Mouse (Mus musculus): ENCODE measurements around the gene Tada2a. TPM values are rescaled to one million over a fixed set of nuclear protein-coding genes. Genes with fewer than 3 reads are reported as not detected.

The Tada2a gene
- polyA plus RNA-seq, 1 experiment from 2014 or later, result 47.3 TPM

GRCm38 (mm10) chr11:84141752-84142151 lies 12.4 kb upstream of the Tada2a start:
- Histone ChIP-seq H3K4me3 (no peak overlapping the region), H3K9ac (no peak overlapping the region), H3K4me2 (replicated peaks) (no peak overlapping the region), H3K27me3 (no peaks in the 10 kb centered on the region), H3K27ac (no peak overlapping the region), H3K36me3 (no peaks in the 10 kb centered on the region), H3K9me3 (no peaks in the 10 kb centered on the region), H3K4me1 (no peaks in the 10 kb centered on the region)
- WGBS, result 56% methylated on average over 2 of the region's 2 CpGs
- no peak for ATAC-seq (ENCODE audit: low FRiP score, low read depth)

GRCm38 (mm10) chr11:84136453-84136852 lies 7.1 kb upstream of the Tada2a start:
- Histone ChIP-seq H3K4me2 (replicated peaks) (no peak overlapping the region), H3K9me3 (no peaks in the 10 kb centered on the region), H3K4me3 (no peak overlapping the region), H3K27me3 (no peaks in the 10 kb centered on the region), H3K4me1 (no peaks in the 10 kb centered on the region), H3K27ac (no peak overlapping the region), H3K36me3 (no peaks in the 10 kb centered on the region), H3K9ac (no peak overlapping the region)
- 80% methylated on average over 3 of the region's 3 CpGs for WGBS
- ATAC-seq (ENCODE audit: low FRiP score, low read depth), result no peak

GRCm38 (mm10) chr11:84134331-84134860 lies 5.0 kb upstream of the Tada2a start:
- ATAC-seq (ENCODE audit: low FRiP score, low read depth), result no peak
- Histone ChIP-seq H3K4me1 (peaks cover 8% of the 10 kb centered on the region), H3K4me2 (replicated peaks) (no peak overlapping the region), H3K9me3 (no peaks in the 10 kb centered on the region), H3K9ac (no peak overlapping the region), H3K36me3 (no peaks in the 10 kb centered on the region), H3K4me3 (no peak overlapping the region), H3K27me3 (no peaks in the 10 kb centered on the region), H3K27ac (no peak overlapping the region)
- 94% methylated on average over 2 of the region's 2 CpGs for WGBS

- Histone ChIP-seq H3K9me3 (no peaks in the 10 kb centered on the region), H3K4me1 (peaks cover 16% of the 10 kb centered on the region), H3K36me3 (peaks cover 19% of the 10 kb centered on the region), H3K27me3 (no peaks in the 10 kb centered on the region), H3K4me3 (peak overlapping the region; percentile 85), H3K27ac (no peak overlapping the region), H3K9ac (peak overlapping the region; percentile 90), H3K4me2 (replicated peaks) (peak overlapping the region; percentile 81)
- 5% methylated on average over 11 of the region's 11 CpGs for WGBS
- peak; percentile 24; the same call in 1 of the 2 replicates for ATAC-seq (ENCODE audit: low FRiP score, low read depth)
These were observed 392 bp upstream of the Tada2a start for GRCm38 (mm10) chr11:84129799-84130185.

GRCm38 (mm10) chr11:84127977-84128376 lies 1.4 kb downstream of the Tada2a start:
- Histone ChIP-seq H3K36me3 (peaks cover 32% of the 10 kb centered on the region), H3K4me3 (no peak overlapping the region), H3K4me1 (peaks cover 16% of the 10 kb centered on the region), H3K27me3 (no peaks in the 10 kb centered on the region), H3K9me3 (no peaks in the 10 kb centered on the region), H3K27ac (no peak overlapping the region), H3K4me2 (replicated peaks) (0 out of 2 replicates have a peak overlapping the region, but pooled peaks have one; percentile 81), H3K9ac (no peak overlapping the region)
- 88% methylated on average over 4 of the region's 4 CpGs for WGBS
- no peak for ATAC-seq (ENCODE audit: low FRiP score, low read depth)

- Histone ChIP-seq H3K9ac (no peak overlapping the region), H3K27me3 (no peaks in the 10 kb centered on the region), H3K27ac (no peak overlapping the region), H3K4me3 (no peak overlapping the region), H3K4me1 (no peaks in the 10 kb centered on the region), H3K9me3 (no peaks in the 10 kb centered on the region), H3K4me2 (replicated peaks) (no peak overlapping the region), H3K36me3 (peaks cover 91% of the 10 kb centered on the region)
- no peak for ATAC-seq (ENCODE audit: low FRiP score, low read depth)
- WGBS, result 87% methylated on average over 12 of the region's 12 CpGs
These were observed 8.1 kb downstream of the Tada2a start for GRCm38 (mm10) chr11:84121051-84121956.

GRCm38 (mm10) chr11:84117431-84117830 lies 12.0 kb downstream of the Tada2a start:
- Histone ChIP-seq H3K4me3 (no peak overlapping the region), H3K27me3 (no peaks in the 10 kb centered on the region), H3K36me3 (peaks cover 90% of the 10 kb centered on the region), H3K9ac (no peak overlapping the region), H3K4me2 (replicated peaks) (no peak overlapping the region), H3K9me3 (no peaks in the 10 kb centered on the region), H3K27ac (no peak overlapping the region), H3K4me1 (no peaks in the 10 kb centered on the region)
- 77% methylated on average over 4 of the region's 4 CpGs for WGBS
- no peak for ATAC-seq (ENCODE audit: low FRiP score, low read depth)

- Histone ChIP-seq H3K27ac (no peak overlapping the region), H3K4me3 (no peak overlapping the region), H3K4me1 (no peaks in the 10 kb centered on the region), H3K4me2 (replicated peaks) (no peak overlapping the region), H3K9ac (no peak overlapping the region), H3K27me3 (no peaks in the 10 kb centered on the region), H3K36me3 (peaks cover 83% of the 10 kb centered on the region), H3K9me3 (no peaks in the 10 kb centered on the region)
- no peak for ATAC-seq (ENCODE audit: low FRiP score, low read depth)
- 72% methylated on average over 2 of the region's 2 CpGs for WGBS
These were observed 13.2 kb downstream of the Tada2a start for GRCm38 (mm10) chr11:84116221-84116620.

- Histone ChIP-seq H3K4me3 (no peak overlapping the region), H3K9ac (no peak overlapping the region), H3K36me3 (peaks cover 83% of the 10 kb centered on the region), H3K27me3 (no peaks in the 10 kb centered on the region), H3K27ac (no peak overlapping the region), H3K4me2 (replicated peaks) (no peak overlapping the region), H3K4me1 (no peaks in the 10 kb centered on the region), H3K9me3 (no peaks in the 10 kb centered on the region)
- ATAC-seq (ENCODE audit: low FRiP score, low read depth), result no peak
- 83% methylated on average over 9 of the region's 9 CpGs for WGBS
These were observed 13.8 kb downstream of the Tada2a start for GRCm38 (mm10) chr11:84115646-84116045.

GRCm38 (mm10) chr11:84113623-84114022 lies 15.8 kb downstream of the Tada2a start:
- WGBS, result 91% methylated on average over 5 of the region's 5 CpGs
- Histone ChIP-seq H3K4me1 (no peaks in the 10 kb centered on the region), H3K27ac (no peak overlapping the region), H3K4me2 (replicated peaks) (no peak overlapping the region), H3K36me3 (peaks cover 81% of the 10 kb centered on the region), H3K4me3 (no peak overlapping the region), H3K9me3 (no peaks in the 10 kb centered on the region), H3K9ac (no peak overlapping the region), H3K27me3 (no peaks in the 10 kb centered on the region)
- no peak for ATAC-seq (ENCODE audit: low FRiP score, low read depth)

GRCm38 (mm10) chr11:84107137-84107536 lies 22.3 kb downstream of the Tada2a start:
- no peaks in the 10 kb centered on the region for H3K27me3 ChIP-seq
- H3K36me3 ChIP-seq, result peaks cover 92% of the 10 kb centered on the region
- WGBS, result 64% methylated on average over 2 of the region's 2 CpGs

GRCm38 (mm10) chr11:84104036-84104435 lies 25.4 kb downstream of the Tada2a start:
- no peak overlapping the region for H3K4me2 ChIP-seq (replicated peaks)
- H3K27ac ChIP-seq, result no peak overlapping the region
- H3K4me1 ChIP-seq, result peaks cover 7% of the 10 kb centered on the region; the same call in 1 of the 2 replicates
- H3K9me3 ChIP-seq, result no peaks in the 10 kb centered on the region
- no peak overlapping the region for H3K9ac ChIP-seq
- no peaks in the 10 kb centered on the region for H3K27me3 ChIP-seq
- 92% methylated on average over 6 of the region's 6 CpGs for WGBS
- ATAC-seq (ENCODE audit: low FRiP score, low read depth), result no peak
- H3K4me3 ChIP-seq, result no peak overlapping the region
- H3K36me3 ChIP-seq, result peaks cover 94% of the 10 kb centered on the region

More at GRCm38 (mm10) chr11:84107137-84107536, 22.3 kb downstream of the Tada2a start:
- H3K4me3 ChIP-seq, result no peak overlapping the region
- H3K27ac ChIP-seq, result no peak overlapping the region
- H3K9ac ChIP-seq, result no peak overlapping the region
- no peaks in the 10 kb centered on the region for H3K4me1 ChIP-seq
- H3K9me3 ChIP-seq, result no peaks in the 10 kb centered on the region
- H3K4me2 ChIP-seq (replicated peaks), result no peak overlapping the region
- ATAC-seq (ENCODE audit: low FRiP score, low read depth), result no peak

Data from limb, embryonic 13.5 days (tissue).